Mouse (Mus musculus): ENCODE data around the gene Pde6g. TPM values are rescaled to one million over a fixed set of nuclear protein-coding genes. Genes with fewer than 3 reads are reported as not detected.
"Not testable (repeated sequence)": the region's sequence is repeated elsewhere in the genome, so short reads cannot be mapped to it uniquely, and the experiment has no call there.

Pde6g gene
- total RNA-seq, 2 experiments from 2014 or later, result 0.57 TPM; not detected in 1

DNA sequence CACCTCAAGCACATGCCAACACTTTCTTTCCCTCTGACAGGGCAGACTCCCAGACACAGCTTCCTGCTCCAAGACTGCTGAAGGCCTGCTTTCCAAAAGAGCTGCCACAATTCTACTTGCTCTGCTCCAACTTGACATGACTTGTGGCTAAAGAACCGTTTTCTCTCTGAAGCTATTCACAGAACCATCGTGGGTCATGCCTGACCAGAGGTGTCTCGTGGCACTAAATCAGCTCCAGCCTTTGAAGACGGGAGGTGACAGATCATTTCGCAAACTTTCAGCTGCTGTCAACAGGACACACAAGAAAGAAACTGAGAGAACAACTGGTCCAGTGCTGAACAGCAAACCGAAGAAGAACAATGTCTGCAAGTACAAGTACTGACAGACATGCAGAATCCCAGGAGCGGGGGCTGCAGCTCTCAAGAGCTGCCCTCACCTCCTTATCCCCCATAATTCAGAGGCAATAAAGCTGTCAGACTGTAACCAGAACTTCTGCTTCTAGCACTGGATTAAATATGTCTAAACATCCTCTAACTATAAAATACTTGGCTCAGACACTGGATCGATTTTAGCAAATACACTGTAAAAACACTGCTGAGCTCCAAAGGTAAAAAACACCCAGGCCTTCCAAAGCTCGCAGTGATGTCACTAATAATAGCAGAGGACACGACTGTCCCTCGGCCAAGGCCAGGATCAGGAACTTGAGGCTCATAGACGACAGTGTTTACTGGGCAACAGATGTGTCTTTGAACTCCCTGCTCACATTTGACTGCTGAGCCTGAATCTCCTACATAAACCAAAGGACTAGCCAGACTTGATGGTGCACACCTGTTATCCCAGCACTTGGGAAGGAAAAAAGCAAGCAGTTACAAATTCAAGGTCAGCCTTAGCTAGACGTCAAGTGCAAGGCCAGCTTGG is 30.4 kb downstream of the Pde6g start:
- DNase-seq, result peak in 1 of 2 experiments; percentile 13

DNA sequence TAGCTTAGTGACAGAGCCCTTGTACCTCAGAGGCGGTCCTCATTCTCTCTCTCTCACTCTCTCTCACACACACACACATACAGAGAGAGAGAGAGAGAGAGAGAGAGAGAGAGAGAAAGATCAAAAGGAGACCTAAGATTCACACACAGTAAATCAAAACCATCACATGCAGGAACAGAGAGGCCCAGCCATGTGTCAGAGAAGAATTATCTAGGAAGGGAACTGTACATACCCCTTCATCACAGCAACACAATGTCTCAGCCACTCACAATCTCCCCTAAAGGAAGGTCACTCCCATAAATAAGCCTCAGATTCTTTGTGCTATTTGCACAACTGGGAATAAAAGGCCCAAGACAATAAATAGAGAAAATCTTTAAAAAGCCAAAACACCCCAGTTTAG is 34.7 kb downstream of the Pde6g start:
- no peak for DNase-seq

DNA sequence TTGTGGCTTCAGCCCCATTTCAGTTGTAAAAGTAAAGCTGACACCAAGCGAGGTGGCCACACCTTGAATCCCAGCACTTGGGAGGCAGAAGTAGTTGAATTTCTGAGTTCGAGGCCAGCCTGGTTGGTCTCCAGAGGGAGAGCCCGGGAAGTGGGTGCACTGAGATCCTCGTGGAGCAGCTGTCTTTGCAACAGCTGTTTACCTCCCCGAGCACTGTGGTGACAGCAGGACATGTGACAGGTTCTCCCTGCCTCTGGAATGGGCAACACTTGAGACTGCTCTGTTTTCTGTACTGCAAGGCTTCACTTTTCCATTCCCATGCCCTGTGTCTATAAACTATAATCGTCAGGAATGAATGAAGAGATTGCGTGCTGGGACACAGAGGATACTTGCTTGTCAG is 35.4 kb downstream of the Pde6g start:
- no peak for DNase-seq

DNA sequence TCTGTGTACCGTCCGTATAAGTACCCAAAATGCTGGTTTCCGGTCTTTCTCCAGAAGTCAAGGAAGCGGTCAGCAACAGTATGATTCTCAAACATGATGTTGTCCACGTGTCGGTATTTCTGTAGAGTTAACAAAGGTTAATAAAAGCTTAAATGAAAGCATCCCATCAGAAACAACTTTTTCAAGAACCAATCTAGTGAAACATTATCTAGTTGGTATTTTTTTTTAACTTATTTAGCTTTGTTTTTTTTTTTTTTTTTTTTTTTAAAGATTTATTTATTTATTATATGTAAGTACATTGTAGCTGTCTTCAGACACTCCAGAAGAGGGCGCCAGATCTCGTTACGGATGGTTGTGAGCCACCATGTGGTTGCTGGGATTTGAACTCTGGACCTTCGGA is 39.7 kb downstream of the Pde6g start:
- DNase-seq, result not testable (repeated sequence)

DNA sequence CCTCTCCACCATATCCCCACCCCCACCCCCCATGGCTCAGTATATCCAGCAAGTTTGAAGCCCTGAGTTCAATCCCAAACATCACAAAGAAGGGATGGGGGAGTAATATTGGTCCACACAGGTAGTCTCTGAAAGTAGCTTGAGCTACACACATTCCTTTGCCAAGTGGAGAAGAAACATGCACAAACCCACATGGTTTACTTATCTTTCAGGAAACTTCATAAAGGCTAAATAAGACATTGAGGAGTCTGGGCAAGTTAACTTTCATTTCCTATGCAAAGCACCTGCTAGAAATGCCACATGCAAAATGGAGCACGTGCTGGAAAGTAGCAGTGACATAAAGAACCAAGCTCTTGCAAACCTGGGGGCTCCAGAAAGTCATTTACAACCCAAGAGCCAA is 46.9 kb downstream of the Pde6g start:
- no peak for DNase-seq

DNA sequence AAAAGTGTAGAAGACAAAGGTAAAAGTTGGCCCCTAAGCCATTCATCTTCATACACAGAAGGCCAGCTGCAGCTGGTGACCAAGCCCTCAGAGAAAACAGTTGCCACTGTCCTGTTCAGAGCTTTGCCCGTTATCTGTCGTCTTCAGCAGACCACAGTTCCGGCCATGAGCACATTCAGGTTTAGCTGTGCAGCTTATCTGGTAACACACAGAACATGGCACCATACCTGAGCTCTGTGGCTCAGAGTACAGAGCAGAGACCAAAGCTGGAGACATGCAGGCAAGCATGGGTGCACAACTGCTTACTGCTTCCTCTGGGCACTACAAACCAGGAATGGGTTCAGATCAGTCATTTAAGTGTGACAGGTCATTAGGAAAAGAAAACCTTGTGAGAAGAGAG is 47.4 kb downstream of the Pde6g start:
- DNase-seq, result no peak

DNA sequence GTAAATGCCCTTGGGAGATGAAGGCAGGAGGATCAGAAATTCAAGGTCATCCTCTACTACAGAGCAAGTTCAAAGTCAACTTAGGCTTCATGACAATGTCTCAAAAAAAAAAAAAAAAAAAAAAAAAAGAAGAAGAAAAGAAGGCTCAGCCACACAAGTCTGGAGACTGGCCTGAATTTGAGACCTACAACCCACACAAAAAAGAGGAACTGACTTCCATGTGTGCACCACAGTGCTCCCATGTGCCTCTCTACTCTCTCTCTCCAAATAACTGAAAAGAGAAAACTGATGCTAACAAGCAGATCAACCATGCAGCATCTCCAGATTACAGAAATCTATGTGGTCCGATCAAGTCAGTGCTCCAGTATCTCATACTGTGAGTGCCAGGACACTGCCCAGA is 48.5 kb downstream of the Pde6g start:
- no peak for DNase-seq

DNA sequence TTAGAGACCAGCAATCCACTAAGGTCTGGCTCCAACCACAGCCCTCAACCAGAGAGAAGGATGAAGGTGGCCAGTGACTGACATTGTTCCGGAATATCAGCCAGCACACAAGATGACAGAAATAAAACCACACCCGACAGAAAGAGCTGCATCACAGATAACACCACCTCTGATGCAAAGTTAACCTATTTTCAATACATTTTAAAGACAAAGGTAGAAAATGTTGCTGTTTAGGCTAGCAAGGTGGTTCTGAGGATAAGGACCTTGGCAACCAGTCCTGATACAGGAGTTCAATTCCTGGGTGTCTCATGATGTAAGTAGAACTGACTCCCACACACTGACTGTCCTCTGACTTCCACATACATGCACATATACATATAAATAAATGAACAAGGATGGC is 54.0 kb downstream of the Pde6g start:
- no peak for DNase-seq

Other genes with a start within 250 kb of the Pde6g start
- 1 to 10 TPM; 3.5 to 5.0 TPM for gene Bahcc1, start 220.6 kb downstream of the Pde6g start, total RNA-seq (2021)
- 100 to 1,000 TPM; 286 to 296 TPM for gene Actg1, start 105.0 kb downstream of the Pde6g start, total RNA-seq (2021)
- not detected for gene Fscn2, start 92.0 kb downstream of the Pde6g start, total RNA-seq (2021)
- gene Faap100, start 74.7 kb downstream of the Pde6g start, total RNA-seq (2021), result 10 to 100 TPM; 10.6 to 11.7 TPM
- gene Nploc4, start 15.8 kb downstream of the Pde6g start, total RNA-seq (2021), result 10 to 100 TPM; 62.0 to 65.2 TPM
- gene Tspan10, start 10.9 kb downstream of the Pde6g start, total RNA-seq (2021), result 1 to 10 TPM; 1.0 to 2.3 TPM
- 10 to 100 TPM; 58.1 to 70.3 TPM for gene Oxld1, start 4.6 kb upstream of the Pde6g start, total RNA-seq (2021)
- 1 to 10 TPM; 6.0 to 7.3 TPM for gene Ccdc137, start 4.6 kb upstream of the Pde6g start, total RNA-seq (2021)
- 10 to 100 TPM; 10.1 to 12.0 TPM for gene Arl16, start 14.1 kb upstream of the Pde6g start, total RNA-seq (2021)
- gene Mrpl12, start 31.1 kb upstream of the Pde6g start, total RNA-seq (2021), result 100 to 1,000 TPM; 245 to 267 TPM
- 10 to 100 TPM; 15.4 to 15.9 TPM for gene Slc25a10, start 38.3 kb upstream of the Pde6g start, total RNA-seq (2021)
- gene Gcgr, start 77.2 kb upstream of the Pde6g start, total RNA-seq (2021), result under 1 TPM; 0.93 to 0.94 TPM
- gene Mcrip1, start 96.2 kb upstream of the Pde6g start, total RNA-seq (2021), result 10 to 100 TPM; 39.1 to 44.1 TPM
- gene Ppp1r27, start 97.6 kb upstream of the Pde6g start, total RNA-seq (2021), result under 1 TPM in 1 of 2 experiments, not detected in 1; 0.35 TPM
- gene P4hb, start 119.8 kb upstream of the Pde6g start, total RNA-seq (2021), result 100 to 1,000 TPM; 230 TPM
- 100 to 1,000 TPM; 133 to 144 TPM for gene Arhgdia, start 128.1 kb upstream of the Pde6g start, total RNA-seq (2021)
- gene Alyref, start 144.9 kb upstream of the Pde6g start, total RNA-seq (2021), result 10 to 100 TPM; 44.1 to 46.9 TPM
- gene Anapc11, start 144.9 kb upstream of the Pde6g start, total RNA-seq (2021), result 10 to 100 TPM; 84.4 to 89.0 TPM
- gene Npb, start 155.0 kb upstream of the Pde6g start, total RNA-seq (2021), result not detected
- gene Pcyt2, start 164.4 kb upstream of the Pde6g start, total RNA-seq (2021), result 10 to 100 TPM; 47.2 to 51.2 TPM
- gene Sirt7, start 171.7 kb upstream of the Pde6g start, total RNA-seq (2021), result 1 to 10 TPM; 6.9 to 8.9 TPM
- gene Mafg, start 180.1 kb upstream of the Pde6g start, total RNA-seq (2021), result 10 to 100 TPM; 33.7 to 35.7 TPM
- 1 to 10 TPM; 1.1 to 1.3 TPM for gene Pycr1, start 190.3 kb upstream of the Pde6g start, total RNA-seq (2021)
- gene Myadml2, start 194.7 kb upstream of the Pde6g start, total RNA-seq (2021), result 10 to 100 TPM; 77.0 to 81.2 TPM
- gene Notum, start 207.7 kb upstream of the Pde6g start, total RNA-seq (2021), result under 1 TPM in 1 of 2 experiments, not detected in 1; 0.33 TPM
- 10 to 100 TPM; 28.5 to 31.3 TPM for gene Aspscr1, start 219.5 kb upstream of the Pde6g start, total RNA-seq (2021)